Mouse (Mus musculus) heart, embryonic 10.5 days (tissue): ENCODE data around the gene Pxdc1. TPM values are rescaled to one million over a fixed set of nuclear protein-coding genes. Genes with fewer than 3 reads are reported as not detected.

Experiments used
- DNase-seq: peaks from one replicate; pipeline ENCODE4 v3.0.0-alpha.2; 2017; ENCODE audit warnings: low spot score
- H3K27ac ChIP-seq: fragments of 300-500 bp; sonication (generic); 2 replicates; pipeline ENCODE4 v1.5.1; 2016; ENCODE audit warnings: mild to moderate bottlenecking
- H3K27me3 ChIP-seq: fragments of 300-500 bp; sonication (generic); 2 replicates; pipeline ENCODE4 v1.6.1; 2016; ENCODE audit warnings: mild to moderate bottlenecking; ENCODE audit not compliant: poor library complexity, insufficient read depth, severe bottlenecking
- H3K36me3 ChIP-seq: fragments of 300-500 bp; sonication (generic); 2 replicates; pipeline ENCODE4 v1.6.1; 2016; ENCODE audit warnings: mild to moderate bottlenecking, moderate library complexity
- H3K4me1 ChIP-seq: fragments of 300-500 bp; sonication (generic); 2 replicates; pipeline ENCODE4 v1.6.1; 2016; ENCODE audit warnings: mild to moderate bottlenecking
- H3K4me3 ChIP-seq: fragments of 300-500 bp; sonication (generic); 2 replicates; pipeline ENCODE4 v1.5.1; 2016; ENCODE audit warnings: mild to moderate bottlenecking, moderate library complexity
- H3K9me3 ChIP-seq: fragments of 300-500 bp; sonication (generic); 2 replicates; pipeline ENCODE4 v1.6.1; 2016; ENCODE audit warnings: mild to moderate bottlenecking, moderate library complexity
- WGBS: fragments of 180-500 bp; shearing (Covaris S2); methylation state at CpG from one replicate; pipeline ENCODE4 v1.1.7; 2016; 5-methylcytosine and 5-hydroxymethylcytosine counted together
- polyA plus RNA-seq: library from polyadenylated mRNA; unstranded; fragments of >200 nt; fragmentation: Nextera tagmentation; extraction: Ambion mirVana; gene quantifications from 2 replicates; pipeline ENCODE4 v1.2.1, GENCODE M21; 2016

The Pxdc1 gene
- polyA plus RNA-seq, 1 experiment from 2014 or later = 11.2 TPM

- no peaks in the 10 kb centered on the region for H3K36me3 ChIP-seq
- no peaks in the 10 kb centered on the region for H3K9me3 ChIP-seq
- no peak overlapping the region for H3K4me3 ChIP-seq
- no peaks in the 10 kb centered on the region for H3K27me3 ChIP-seq
- no peak for DNase-seq
- 61% methylated on average over 2 of the region's 2 CpGs for WGBS
- no peak overlapping the region for H3K27ac ChIP-seq
- H3K4me1 ChIP-seq = no peaks in the 10 kb centered on the region
Measured at GRCm38 (mm10) chr13:34607079-34607478, 46.2 kb downstream of the Pxdc1 start.

- H3K27ac ChIP-seq = no peak overlapping the region
- 78% methylated on average over 3 of the region's 3 CpGs for WGBS
- H3K9me3 ChIP-seq = no peaks in the 10 kb centered on the region
- H3K36me3 ChIP-seq = no peaks in the 10 kb centered on the region
- H3K27me3 ChIP-seq = no peaks in the 10 kb centered on the region
- H3K4me3 ChIP-seq = no peak overlapping the region
- no peaks in the 10 kb centered on the region for H3K4me1 ChIP-seq
- no peak for DNase-seq
Measured at GRCm38 (mm10) chr13:34605884-34606283, 47.4 kb downstream of the Pxdc1 start.

- H3K9me3 ChIP-seq = no peaks in the 10 kb centered on the region
- H3K4me3 ChIP-seq = no peak overlapping the region
- no peaks in the 10 kb centered on the region for H3K36me3 ChIP-seq
- no peak for DNase-seq
- H3K27me3 ChIP-seq = no peaks in the 10 kb centered on the region
- 55% methylated on average over 5 of the region's 5 CpGs for WGBS
- no peaks in the 10 kb centered on the region for H3K4me1 ChIP-seq
- H3K27ac ChIP-seq = no peak overlapping the region
Measured at GRCm38 (mm10) chr13:34605206-34605605, 48.1 kb downstream of the Pxdc1 start.

DNA sequence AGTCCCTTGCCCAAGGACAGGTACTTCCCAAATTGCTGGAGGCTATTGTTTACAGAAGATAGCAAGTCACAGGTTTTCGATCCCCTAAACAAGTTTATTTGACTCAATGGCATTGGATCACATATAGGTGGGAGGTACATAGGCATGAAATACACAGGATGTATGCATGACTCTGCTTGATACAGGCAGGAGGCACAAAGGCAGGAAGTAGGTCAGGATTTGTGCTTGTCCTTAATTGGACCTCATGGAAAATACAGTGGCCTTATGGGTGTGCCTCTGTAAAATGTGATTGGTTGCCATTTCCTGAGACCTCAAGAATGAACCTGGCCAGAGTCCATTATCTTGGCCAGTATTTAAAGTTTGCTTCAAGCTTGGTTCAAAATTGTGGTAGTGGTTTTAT is 48.9 kb downstream of the Pxdc1 start:
- WGBS = 88% methylated on average over 1 of the region's 1 CpGs
- H3K27me3 ChIP-seq = no peaks in the 10 kb centered on the region
- no peaks in the 10 kb centered on the region for H3K9me3 ChIP-seq
- H3K4me1 ChIP-seq = no peaks in the 10 kb centered on the region
- no peaks in the 10 kb centered on the region for H3K36me3 ChIP-seq
- H3K27ac ChIP-seq = no peak overlapping the region
- H3K4me3 ChIP-seq = no peak overlapping the region
- no peak for DNase-seq

DNA sequence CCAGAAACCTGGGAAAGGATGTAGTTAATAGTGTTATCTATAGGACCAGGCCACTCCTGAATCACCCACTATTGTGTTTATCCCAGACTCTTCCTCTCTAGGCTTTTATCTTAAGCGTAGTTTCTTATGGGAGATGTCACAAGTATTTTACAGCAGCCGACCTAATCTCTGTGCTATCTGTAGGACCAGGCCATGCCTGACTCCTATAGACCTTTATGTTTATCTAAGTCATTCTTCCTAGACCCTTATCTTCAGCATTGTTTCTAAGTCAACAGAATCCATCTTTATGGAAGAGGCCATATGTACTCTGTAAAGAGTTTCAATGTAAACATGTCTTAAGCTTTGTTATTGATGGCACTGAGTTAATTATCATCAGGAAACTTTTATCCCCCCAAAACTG is 50.5 kb downstream of the Pxdc1 start:
- H3K4me3 ChIP-seq = no peak overlapping the region
- H3K27ac ChIP-seq = no peak overlapping the region
- WGBS = 16% methylated on average over 2 of the region's 2 CpGs
- no peaks in the 10 kb centered on the region for H3K4me1 ChIP-seq
- H3K27me3 ChIP-seq = no peaks in the 10 kb centered on the region
- no peak for DNase-seq
- H3K9me3 ChIP-seq = no peaks in the 10 kb centered on the region
- H3K36me3 ChIP-seq = no peaks in the 10 kb centered on the region

- Histone ChIP-seq H3K36me3 (no peaks in the 10 kb centered on the region), H3K27me3 (no peaks in the 10 kb centered on the region), H3K4me1 (no peaks in the 10 kb centered on the region), H3K27ac (no peak overlapping the region), H3K9me3 (no peaks in the 10 kb centered on the region), H3K4me3 (no peak overlapping the region)
- no peak for DNase-seq
Measured at GRCm38 (mm10) chr13:34596797-34597196, 56.5 kb downstream of the Pxdc1 start.

Other genes with a start within 250 kb of the Pxdc1 start
- gene Fam50b, start 81.4 kb upstream of the Pxdc1 start, polyA plus RNA-seq = not detected in 2 replicates
- gene Prpf4b, start 221.8 kb upstream of the Pxdc1 start, polyA plus RNA-seq = 49.1 and 55.1 TPM in 2 replicates